Mouse (Mus musculus) cerebellum, adult 2 months (tissue): ENCODE data around the gene Polm. TPM values are rescaled to one million over a fixed set of nuclear protein-coding genes. Genes with fewer than 3 reads are reported as not detected.
"Not testable (repeated sequence)": the region's sequence is repeated elsewhere in the genome, so short reads cannot be mapped to it uniquely, and the experiment has no call there.

Experiments
- DNase-seq, 2 experiments: peaks; one replicate each; pipeline ENCODE4 v3.0.0; 2021
- H3K27ac ChIP-seq: fragments of 200-500 bp; 2 replicates; pipeline ENCODE4 v1.5.1; 2012; ENCODE audit warnings: low read length, control low read depth, inconsistent platforms; ENCODE audit not compliant: insufficient read depth
- H3K27me3 ChIP-seq: fragments of 200-500 bp; 2 replicates; pipeline ENCODE4 v1.6.1; 2012; ENCODE audit warnings: inconsistent platforms, mild to moderate bottlenecking, low read length, moderate library complexity; ENCODE audit not compliant: control insufficient read depth, insufficient read depth
- H3K4me1 ChIP-seq: fragments of 200-500 bp; 2 replicates; pipeline ENCODE4 v1.6.1; 2011; ENCODE audit warnings: low read length; ENCODE audit not compliant: control insufficient read depth, insufficient read depth
- H3K4me3 ChIP-seq: fragments of 200-500 bp; replicated peaks from 2 replicates; pipeline ENCODE3; 2011; ENCODE audit warnings: mild to moderate bottlenecking, low read depth, low read length, control low read depth; ENCODE audit not compliant: insufficient read depth
- CTCF ChIP-seq: fragments of 200-500 bp; IDR thresholded peaks from 2 replicates; pipeline ENCODE4 v1.5.1; 2011; ENCODE audit warnings: low read depth, mild to moderate bottlenecking, control low read depth, low read length, moderate library complexity, borderline replicate concordance; ENCODE audit not compliant: insufficient read depth
- POLR2A ChIP-seq: fragments of 200-500 bp; IDR thresholded peaks from 2 replicates; pipeline ENCODE4 v1.6.1; 2011; ENCODE audit warnings: low read length, control low read depth, borderline replicate concordance; ENCODE audit not compliant: insufficient read depth
- WGBS: fragments of 180-500 bp; shearing (Covaris S2); methylation state at CpG from one replicate; pipeline ENCODE4 v1.1.7; 2018; 5-methylcytosine and 5-hydroxymethylcytosine counted together
- polyA plus RNA-seq: library from polyadenylated mRNA; depleted of rRNA; stranded (reverse); fragments of >200 nt; gene quantifications from 2 replicates; pipeline ENCODE4 v1.2.3, GENCODE M21; 2012

The Polm gene
- polyA plus RNA-seq, 1 experiment: 15.0 TPM

GRCm38 (mm10) chr11:5813381-5813780 is 24.4 kb downstream of the Polm start:
- WGBS: 73% methylated on average over 10 of the region's 10 CpGs
- no peak for TF ChIP-seq CTCF
- TF ChIP-seq POLR2A: no peak
- H3K27me3 ChIP-seq: no peaks in the 10 kb centered on the region; the same call in 1 of the 2 replicates
- H3K27ac ChIP-seq: no peak overlapping the region
- no peak for DNase-seq
- H3K4me3 ChIP-seq: no peak overlapping the region
- H3K4me1 ChIP-seq: no peaks in the 10 kb centered on the region

- H3K4me3 ChIP-seq, H3K27ac ChIP-seq, H3K27me3 ChIP-seq, DNase-seq, H3K4me1 ChIP-seq: not testable (repeated sequence)
- WGBS: 85% methylated on average over 4 of the region's 4 CpGs
These were observed 28.3 kb downstream of the Polm start for GRCm38 (mm10) chr11:5809487-5809886.

GRCm38 (mm10) chr11:5807956-5808355 is 29.9 kb downstream of the Polm start:
- DNase-seq: no peak
- Histone ChIP-seq H3K4me1 (peaks cover 5% of the 10 kb centered on the region; the same call in 1 of the 2 replicates), H3K27me3 (no peaks in the 10 kb centered on the region), H3K4me3 (no peak overlapping the region), H3K27ac (no peak overlapping the region)
- 77% methylated on average over 9 of the region's 9 CpGs for WGBS
- no peak for TF ChIP-seq CTCF
- TF ChIP-seq POLR2A: no peak

- Histone ChIP-seq H3K4me3 (no peak overlapping the region), H3K27ac (no peak overlapping the region), H3K27me3 (no peaks in the 10 kb centered on the region), H3K4me1 (peaks cover 5% of the 10 kb centered on the region; the same call in 1 of the 2 replicates)
- WGBS: 81% methylated on average over 3 of the region's 3 CpGs
- no peak for DNase-seq
- TF ChIP-seq CTCF: no peak
- TF ChIP-seq POLR2A: no peak
These were observed 32.1 kb downstream of the Polm start for GRCm38 (mm10) chr11:5805711-5806110.

GRCm38 (mm10) chr11:5804174-5804573 is 33.6 kb downstream of the Polm start:
- WGBS: 74% methylated on average over 5 of the region's 5 CpGs
- no peak for TF ChIP-seq POLR2A
- TF ChIP-seq CTCF: no peak
- H3K27me3 ChIP-seq: no peaks in the 10 kb centered on the region
- no peak overlapping the region for H3K27ac ChIP-seq
- H3K4me1 ChIP-seq: peaks cover 5% of the 10 kb centered on the region; the same call in 1 of the 2 replicates
- H3K4me3 ChIP-seq: no peak overlapping the region
- no peak for DNase-seq

GRCm38 (mm10) chr11:5803551-5803981 is 34.2 kb downstream of the Polm start, which contains the start of gene Pgam2:
Gene Pgam2 (minus strand): TSS chr11:5803733.
- H3K27me3 ChIP-seq: no peaks in the 10 kb centered on the region
- H3K4me1 ChIP-seq: peaks cover 5% of the 10 kb centered on the region; the same call in 1 of the 2 replicates
- H3K4me3 ChIP-seq: no peak within 1 kb of the TSS
- no peak for DNase-seq
- H3K27ac ChIP-seq: no peak within 1 kb of the TSS
- TF ChIP-seq CTCF: no peak
- 32% methylated on average over 8 of the region's 8 CpGs for WGBS

GRCm38 (mm10) chr11:5802457-5803217 is 35.2 kb downstream of the Polm start:
- no peak overlapping the region for H3K4me3 ChIP-seq
- H3K27ac ChIP-seq: no peak overlapping the region
- no peaks in the 10 kb centered on the region for H3K27me3 ChIP-seq
- peaks cover 5% of the 10 kb centered on the region; the same call in 1 of the 2 replicates for H3K4me1 ChIP-seq
- DNase-seq: no peak
- 68% methylated on average over 8 of the region's 8 CpGs for WGBS
- TF ChIP-seq CTCF: no peak

GRCm38 (mm10) chr11:5802005-5802404 is 35.8 kb downstream of the Polm start:
- no peak for DNase-seq
- 70% methylated on average over 12 of the region's 12 CpGs for WGBS
- no peaks in the 10 kb centered on the region for H3K27me3 ChIP-seq
- no peak overlapping the region for H3K27ac ChIP-seq
- H3K4me1 ChIP-seq: peaks cover 5% of the 10 kb centered on the region; the same call in 1 of the 2 replicates
- TF ChIP-seq CTCF (no peak), POLR2A (no peak)
- no peak overlapping the region for H3K4me3 ChIP-seq

GRCm38 (mm10) chr11:5801511-5801910 is 36.3 kb downstream of the Polm start:
- WGBS: 93% methylated on average over 16 of the region's 16 CpGs
- no peak for DNase-seq
- Histone ChIP-seq H3K4me1 (peaks cover 5% of the 10 kb centered on the region; the same call in 1 of the 2 replicates), H3K27ac (no peak overlapping the region), H3K4me3 (no peak overlapping the region), H3K27me3 (no peaks in the 10 kb centered on the region)
- no peak for TF ChIP-seq CTCF
- TF ChIP-seq POLR2A: no peak
